Mouse (Mus musculus): ENCODE results near the gene Pabpc1l. TPM values are rescaled to one million over a fixed set of nuclear protein-coding genes. Genes with fewer than 3 reads are reported as not detected.

Pabpc1l gene
- polyA plus RNA-seq, 1 experiment from 2014 or later: 2.0 TPM

- WGBS: 91% methylated on average over 3 of the region's 3 CpGs
- H3K9ac ChIP-seq (replicated peaks; ENCODE audit: low read depth, low read length): no peak overlapping the region
- ATAC-seq (ENCODE audit: low read depth): no peak
- peaks cover 47% of the 10 kb centered on the region for H3K36me3 ChIP-seq (ENCODE audit: control insufficient read depth, insufficient read depth, low read length)
- H3K27ac ChIP-seq (ENCODE audit: low read depth, low read length): no peak overlapping the region
- H3K9me3 ChIP-seq (ENCODE audit: control insufficient read depth, low read length): no peaks in the 10 kb centered on the region
- no peak overlapping the region for H3K4me3 ChIP-seq (ENCODE audit: low read depth, low read length)
- no peaks in the 10 kb centered on the region for H3K4me1 ChIP-seq (ENCODE audit: control insufficient read depth, insufficient read depth, low read length)
- no peaks in the 10 kb centered on the region for H3K27me3 ChIP-seq (ENCODE audit: control insufficient read depth, insufficient read depth, low read length)
- H3K4me2 ChIP-seq (ENCODE audit: low read depth, low read length): no peak overlapping the region
Observed at GRCm38 (mm10) chr2:164018910-164019309, 6.3 kb upstream of the Pabpc1l start.

- H3K27ac ChIP-seq (ENCODE audit: low read depth, low read length): no peak overlapping the region
- H3K4me1 ChIP-seq (ENCODE audit: control insufficient read depth, insufficient read depth, low read length): no peaks in the 10 kb centered on the region
- H3K4me2 ChIP-seq (ENCODE audit: low read depth, low read length): no peak overlapping the region
- 93% methylated on average over 4 of the region's 4 CpGs for WGBS
- no peaks in the 10 kb centered on the region for H3K27me3 ChIP-seq (ENCODE audit: control insufficient read depth, insufficient read depth, low read length)
- H3K9ac ChIP-seq (replicated peaks; ENCODE audit: low read depth, low read length): no peak overlapping the region
- ATAC-seq (ENCODE audit: low read depth): no peak
- H3K36me3 ChIP-seq (ENCODE audit: control insufficient read depth, insufficient read depth, low read length): peaks cover 38% of the 10 kb centered on the region
- no peak overlapping the region for H3K4me3 ChIP-seq (ENCODE audit: low read depth, low read length)
- H3K9me3 ChIP-seq (ENCODE audit: control insufficient read depth, low read length): no peaks in the 10 kb centered on the region
Observed at GRCm38 (mm10) chr2:164019943-164020342, 5.3 kb upstream of the Pabpc1l start.

GRCm38 (mm10) chr2:164022104-164022503 lies 3.1 kb upstream of the Pabpc1l start:
- ATAC-seq (ENCODE audit: low read depth): no peak
- H3K36me3 ChIP-seq (ENCODE audit: control insufficient read depth, insufficient read depth, low read length): peaks cover 18% of the 10 kb centered on the region
- H3K4me1 ChIP-seq (ENCODE audit: control insufficient read depth, insufficient read depth, low read length): no peaks in the 10 kb centered on the region
- H3K9me3 ChIP-seq (ENCODE audit: control insufficient read depth, low read length): no peaks in the 10 kb centered on the region
- no peaks in the 10 kb centered on the region for H3K27me3 ChIP-seq (ENCODE audit: control insufficient read depth, insufficient read depth, low read length)
- no peak overlapping the region for H3K27ac ChIP-seq (ENCODE audit: low read depth, low read length)
- no peak overlapping the region for H3K4me3 ChIP-seq (ENCODE audit: low read depth, low read length)
- 58% methylated on average over 2 of the region's 2 CpGs for WGBS
- no peak overlapping the region for H3K9ac ChIP-seq (replicated peaks; ENCODE audit: low read depth, low read length)
- H3K4me2 ChIP-seq (ENCODE audit: low read depth, low read length): no peak overlapping the region

GRCm38 (mm10) chr2:164031147-164031546 lies 5.9 kb downstream of the Pabpc1l start:
- H3K9me3 ChIP-seq (ENCODE audit: control insufficient read depth, low read length): no peaks in the 10 kb centered on the region
- H3K4me3 ChIP-seq (ENCODE audit: low read depth, low read length): no peak overlapping the region
- WGBS: 74% methylated on average over 10 of the region's 10 CpGs
- no peaks in the 10 kb centered on the region for H3K4me1 ChIP-seq (ENCODE audit: control insufficient read depth, insufficient read depth, low read length)
- H3K9ac ChIP-seq (replicated peaks; ENCODE audit: low read depth, low read length): no peak overlapping the region
- no peaks in the 10 kb centered on the region for H3K27me3 ChIP-seq (ENCODE audit: control insufficient read depth, insufficient read depth, low read length)
- no peak for ATAC-seq (ENCODE audit: low read depth)
- no peak overlapping the region for H3K27ac ChIP-seq (ENCODE audit: low read depth, low read length)
- no peaks in the 10 kb centered on the region for H3K36me3 ChIP-seq (ENCODE audit: control insufficient read depth, insufficient read depth, low read length)
- H3K4me2 ChIP-seq (ENCODE audit: low read depth, low read length): no peak overlapping the region

GRCm38 (mm10) chr2:164032973-164033372 lies 7.7 kb downstream of the Pabpc1l start:
- H3K27me3 ChIP-seq (ENCODE audit: control insufficient read depth, insufficient read depth, low read length): no peaks in the 10 kb centered on the region
- no peak overlapping the region for H3K4me2 ChIP-seq (ENCODE audit: low read depth, low read length)
- WGBS: 100% methylated on average over 3 of the region's 3 CpGs
- H3K4me3 ChIP-seq (ENCODE audit: low read depth, low read length): no peak overlapping the region
- ATAC-seq (ENCODE audit: low read depth): no peak
- H3K9ac ChIP-seq (replicated peaks; ENCODE audit: low read depth, low read length): no peak overlapping the region
- H3K36me3 ChIP-seq (ENCODE audit: control insufficient read depth, insufficient read depth, low read length): no peaks in the 10 kb centered on the region
- no peaks in the 10 kb centered on the region for H3K4me1 ChIP-seq (ENCODE audit: control insufficient read depth, insufficient read depth, low read length)
- no peak overlapping the region for H3K27ac ChIP-seq (ENCODE audit: low read depth, low read length)
- H3K9me3 ChIP-seq (ENCODE audit: control insufficient read depth, low read length): no peaks in the 10 kb centered on the region

GRCm38 (mm10) chr2:164036520-164037019 lies 11.3 kb downstream of the Pabpc1l start:
- H3K9ac ChIP-seq (replicated peaks; ENCODE audit: low read depth, low read length): no peak overlapping the region
- H3K9me3 ChIP-seq (ENCODE audit: control insufficient read depth, low read length): no peaks in the 10 kb centered on the region
- H3K4me1 ChIP-seq (ENCODE audit: control insufficient read depth, insufficient read depth, low read length): no peaks in the 10 kb centered on the region
- no peak for ATAC-seq (ENCODE audit: low read depth)
- no peaks in the 10 kb centered on the region for H3K36me3 ChIP-seq (ENCODE audit: control insufficient read depth, insufficient read depth, low read length)
- no peak overlapping the region for H3K4me3 ChIP-seq (ENCODE audit: low read depth, low read length)
- WGBS: 64% methylated on average over 10 of the region's 10 CpGs
- H3K27me3 ChIP-seq (ENCODE audit: control insufficient read depth, insufficient read depth, low read length): no peaks in the 10 kb centered on the region
- H3K27ac ChIP-seq (ENCODE audit: low read depth, low read length): no peak overlapping the region
- no peak overlapping the region for H3K4me2 ChIP-seq (ENCODE audit: low read depth, low read length)

GRCm38 (mm10) chr2:164038407-164039028 lies 13.3 kb downstream of the Pabpc1l start:
- Histone ChIP-seq H3K9me3 (ENCODE audit: control insufficient read depth, low read length) (no peaks in the 10 kb centered on the region), H3K4me2 (ENCODE audit: low read depth, low read length) (no peak overlapping the region), H3K36me3 (ENCODE audit: control insufficient read depth, insufficient read depth, low read length) (no peaks in the 10 kb centered on the region), H3K27ac (ENCODE audit: low read depth, low read length) (no peak overlapping the region), H3K9ac (replicated peaks; ENCODE audit: low read depth, low read length) (no peak overlapping the region), H3K4me3 (ENCODE audit: low read depth, low read length) (no peak overlapping the region), H3K27me3 (ENCODE audit: control insufficient read depth, insufficient read depth, low read length) (no peaks in the 10 kb centered on the region), H3K4me1 (ENCODE audit: control insufficient read depth, insufficient read depth, low read length) (no peaks in the 10 kb centered on the region)
- WGBS: 100% methylated on average over 1 of the region's 1 CpGs
- ATAC-seq (ENCODE audit: low read depth): peak; percentile 41; the same call in 1 of the 2 replicates

- no peaks in the 10 kb centered on the region for H3K27me3 ChIP-seq (ENCODE audit: control insufficient read depth, insufficient read depth, low read length)
- H3K36me3 ChIP-seq (ENCODE audit: control insufficient read depth, insufficient read depth, low read length): no peaks in the 10 kb centered on the region
- no peaks in the 10 kb centered on the region for H3K4me1 ChIP-seq (ENCODE audit: control insufficient read depth, insufficient read depth, low read length)
- 90% methylated on average over 6 of the region's 6 CpGs for WGBS
- H3K27ac ChIP-seq (ENCODE audit: low read depth, low read length): no peak overlapping the region
- no peak for ATAC-seq (ENCODE audit: low read depth)
- no peak overlapping the region for H3K9ac ChIP-seq (replicated peaks; ENCODE audit: low read depth, low read length)
- no peak overlapping the region for H3K4me3 ChIP-seq (ENCODE audit: low read depth, low read length)
- no peaks in the 10 kb centered on the region for H3K9me3 ChIP-seq (ENCODE audit: control insufficient read depth, low read length)
- no peak overlapping the region for H3K4me2 ChIP-seq (ENCODE audit: low read depth, low read length)
Observed at GRCm38 (mm10) chr2:164040949-164041348, 15.7 kb downstream of the Pabpc1l start.

- Histone ChIP-seq H3K27me3 (ENCODE audit: control insufficient read depth, insufficient read depth, low read length) (no peaks in the 10 kb centered on the region), H3K36me3 (ENCODE audit: control insufficient read depth, insufficient read depth, low read length) (no peaks in the 10 kb centered on the region), H3K4me2 (ENCODE audit: low read depth, low read length) (no peak overlapping the region), H3K4me3 (ENCODE audit: low read depth, low read length) (no peak overlapping the region), H3K9me3 (ENCODE audit: control insufficient read depth, low read length) (no peaks in the 10 kb centered on the region), H3K27ac (ENCODE audit: low read depth, low read length) (no peak overlapping the region), H3K9ac (replicated peaks; ENCODE audit: low read depth, low read length) (no peak overlapping the region), H3K4me1 (ENCODE audit: control insufficient read depth, insufficient read depth, low read length) (no peaks in the 10 kb centered on the region)
- no peak for ATAC-seq (ENCODE audit: low read depth)
- WGBS: 92% methylated on average over 2 of the region's 2 CpGs
Observed at GRCm38 (mm10) chr2:164041523-164041922, 16.3 kb downstream of the Pabpc1l start.

Measured in neural tube, embryonic 14.5 days (tissue).